Mouse (Mus musculus): ENCODE results near the gene 3110082J24Rik. TPM values are rescaled to one million over a fixed set of nuclear protein-coding genes. Genes with fewer than 3 reads are reported as not detected.

The 3110082J24Rik gene
- total RNA-seq, 2 experiments from 2014 or later = not detected

- DNase-seq = no peak
Measured at GRCm38 (mm10) chr5:30118018-30118417, 12.1 kb upstream of the 3110082J24Rik start.

- DNase-seq = no peak
Measured at GRCm38 (mm10) chr5:30115718-30116117, 9.8 kb upstream of the 3110082J24Rik start.

- DNase-seq = no peak
Measured at GRCm38 (mm10) chr5:30114761-30115140, 8.9 kb upstream of the 3110082J24Rik start.

- DNase-seq = peak; percentile 61 to 73
Measured at GRCm38 (mm10) chr5:30113881-30114760, 8.2 kb upstream of the 3110082J24Rik start.

GRCm38 (mm10) chr5:30112533-30113068 lies 6.7 kb upstream of the 3110082J24Rik start:
- no peak for DNase-seq

- no peak for DNase-seq
Measured at GRCm38 (mm10) chr5:30111771-30112170, 5.9 kb upstream of the 3110082J24Rik start.

GRCm38 (mm10) chr5:30111126-30111525 lies 5.2 kb upstream of the 3110082J24Rik start:
- peak; percentile 31 to 52 for DNase-seq

- no peak for DNase-seq
Measured at GRCm38 (mm10) chr5:30110371-30111060, 4.6 kb upstream of the 3110082J24Rik start.

- no peak for DNase-seq
Measured at GRCm38 (mm10) chr5:30109899-30110298, 4.0 kb upstream of the 3110082J24Rik start.

GRCm38 (mm10) chr5:30108233-30108632 lies 2.3 kb upstream of the 3110082J24Rik start:
- no peak for DNase-seq

GRCm38 (mm10) chr5:30107611-30108041 lies 1.7 kb upstream of the 3110082J24Rik start:
- peak in 1 of 2 experiments; percentile 34 for DNase-seq

- no peak for DNase-seq
Measured at GRCm38 (mm10) chr5:30107186-30107585, 1.3 kb upstream of the 3110082J24Rik start.

- DNase-seq = no peak
Measured at GRCm38 (mm10) chr5:30106756-30107155, 870 bp upstream of the 3110082J24Rik start.

- DNase-seq = peak; percentile 27 to 51
Measured at GRCm38 (mm10) chr5:30104841-30105667, 832 bp downstream of the 3110082J24Rik start, which contains the start of gene Garem2. Gene Garem2, plus strand, starts transcription at chr5:30105161.

- peak; percentile 73 to 80 for DNase-seq
Measured at GRCm38 (mm10) chr5:30104339-30104738, 1.5 kb downstream of the 3110082J24Rik start.

GRCm38 (mm10) chr5:30103340-30103739 lies 2.5 kb downstream of the 3110082J24Rik start:
- DNase-seq = no peak

GRCm38 (mm10) chr5:30098260-30098659 lies 7.6 kb downstream of the 3110082J24Rik start:
- no peak for DNase-seq

GRCm38 (mm10) chr5:30095731-30096130 lies 10.2 kb downstream of the 3110082J24Rik start:
- DNase-seq = no peak

- DNase-seq = no peak
Measured at GRCm38 (mm10) chr5:30094399-30094798, 11.5 kb downstream of the 3110082J24Rik start.

GRCm38 (mm10) chr5:30092701-30093100 lies 13.2 kb downstream of the 3110082J24Rik start:
- no peak for DNase-seq

All from adrenal gland, postnatal 36 days (tissue).